Mouse (Mus musculus) adrenal gland, postnatal 14 days (tissue): ENCODE measurements at regions not wholly inside any gene's neighbourhood (a gene's known extent, or its start where the extent isn't known, plus 50 kb on each side); places are given as distances from the start of the nearest gene placed in this dataset.
"Not testable (repeated sequence)": the region's sequence is repeated elsewhere in the genome, so short reads cannot be mapped to it uniquely, and the experiment has no call there.

Experiments
- DNase-seq: peaks from one replicate; pipeline ENCODE4 v3.0.0; 2021; ENCODE audit warnings: mixed read lengths

GRCm38 (mm10) chr15:32749971-32750370, 505.4 kb downstream of the Sema5a start:
- no peak for DNase-seq

- DNase-seq = no peak
Measured at GRCm38 (mm10) chr15:32751991-32752390, 507.4 kb downstream of the Sema5a start.

- no peak for DNase-seq
Measured at GRCm38 (mm10) chr15:32760141-32760540, 515.5 kb downstream of the Sema5a start.

- DNase-seq = peak; percentile 41
Measured at GRCm38 (mm10) chr15:32766011-32766701, 521.5 kb downstream of the Sema5a start.

- DNase-seq = no peak
Measured at GRCm38 (mm10) chr15:32766746-32767471, 522.3 kb downstream of the Sema5a start.

- not testable (repeated sequence) for DNase-seq
Measured at GRCm38 (mm10) chr15:32778226-32778598, 533.6 kb downstream of the Sema5a start.

- DNase-seq = peak; percentile 89
Measured at GRCm38 (mm10) chr15:32778599-32779273, 534.1 kb downstream of the Sema5a start.

GRCm38 (mm10) chr15:32779274-32779615, 534.6 kb downstream of the Sema5a start:
- DNase-seq = not testable (repeated sequence)

GRCm38 (mm10) chr15:32781609-32782008, 537.0 kb downstream of the Sema5a start:
- DNase-seq = not testable (repeated sequence)

- no peak for DNase-seq
Measured at GRCm38 (mm10) chr15:32799222-32799621, 554.6 kb downstream of the Sema5a start.

GRCm38 (mm10) chr15:32810849-32811632, 566.4 kb downstream of the Sema5a start:
- DNase-seq = no peak

- no peak for DNase-seq
Measured at GRCm38 (mm10) chr15:32839966-32840365, 595.4 kb downstream of the Sema5a start.
